ENCODE assay signal across 22 mouse cellular contexts in the genomic region with DNA sequence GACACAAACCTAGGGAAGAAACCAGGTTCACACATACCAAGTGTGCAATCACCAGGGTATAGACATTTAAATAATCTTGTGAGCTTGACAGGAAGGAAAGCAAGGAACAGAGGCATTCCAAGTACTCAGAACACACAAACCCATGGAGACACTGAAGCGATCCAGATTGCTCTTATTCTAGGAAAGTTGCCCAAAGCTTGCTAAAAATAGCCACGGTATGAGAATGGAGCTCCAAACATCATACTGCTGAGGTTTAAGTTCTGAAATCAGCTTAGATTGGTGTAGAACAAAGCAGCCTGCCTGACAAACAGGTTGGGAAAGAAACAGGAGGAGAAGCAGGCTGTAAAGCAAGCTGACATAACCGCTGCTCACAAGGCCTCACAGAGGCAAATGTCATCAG. TPM values are rescaled to one million over a fixed set of nuclear protein-coding genes. Genes with fewer than 3 reads are reported as not detected.
DNase-seq lines count a peak whose midpoint lies in the region; ATAC-seq lines count a peak whose summit lies in the region.
"Not testable (repeated sequence)": the region's sequence is repeated elsewhere in the genome, so short reads cannot be mapped to it uniquely, and the experiment has no call there.
"Had no signal": no experiment of that assay in that cellular context is flagged by ENCODE, and none has a peak within 500 bp of the region (broad histone marks: within the 10 kb centered on the region; RNA-seq: fewer than 3 reads in every experiment).

No protein-coding gene starts in this region.

- 76% methylated on average over 3 of the region's 3 CpGs for WGBS in forebrain, embryonic 16.5 days
- 47% methylated on average over 3 of the region's 3 CpGs for WGBS in heart, embryonic 12.5 days
- WGBS in intestine, embryonic 15.5 days = 50% methylated on average over 3 of the region's 3 CpGs
- 46% methylated on average over 3 of the region's 3 CpGs for WGBS in stomach, embryonic 15.5 days

- 0 out of 2 replicates have a peak, but pooled peaks have one; percentile 15 for ATAC-seq in forebrain, embryonic 16.5 days
- 0 out of 2 replicates have a peak, but pooled peaks have one; percentile 36 for ATAC-seq in heart, embryonic 12.5 days (ENCODE audit: insufficient number of reproducible peaks, low FRiP score)
- not testable (repeated sequence) for ATAC-seq in intestine, embryonic 15.5 days
- peak; percentile 31; the same call in 1 of the 2 replicates for ATAC-seq in stomach, embryonic 15.5 days (ENCODE audit: insufficient read depth, low FRiP score, low read depth)

- H3K4me3 ChIP-seq in forebrain, embryonic 16.5 days (replicated peaks; ENCODE audit: low read length); heart, embryonic 12.5 days; intestine, embryonic 15.5 days (replicated peaks); stomach, embryonic 15.5 days (replicated peaks): not testable (repeated sequence)

- H3K4me2 ChIP-seq in forebrain, embryonic 16.5 days (ENCODE audit: low read length); heart, embryonic 12.5 days; intestine, embryonic 15.5 days (replicated peaks); stomach, embryonic 15.5 days: not testable (repeated sequence)

- DNase-seq in layer of hippocampus, adult 8-10 months (ENCODE audit: low spot score in 2 of 2) = peak; percentile 34 to 51
- peak; percentile 3 to 51 for DNase-seq in left cerebral cortex, adult 8-10 months (ENCODE audit: low spot score in 2 of 2)
- DNase-seq in lung, postnatal 10 days = peak; percentile 7

- not testable (repeated sequence) for H3K27ac ChIP-seq in forebrain, embryonic 16.5 days (ENCODE audit: low read length)
- H3K27ac ChIP-seq in heart, embryonic 12.5 days (ENCODE audit: poor library complexity, severe bottlenecking) = 0 out of 2 replicates have a peak overlapping the region, but pooled peaks have one; percentile 38
- peak overlapping the region; percentile 48; the same call in 1 of the 2 replicates for H3K27ac ChIP-seq in intestine, embryonic 15.5 days
- peak overlapping the region; percentile 61 for H3K27ac ChIP-seq in stomach, embryonic 15.5 days

- H3K4me1 ChIP-seq in forebrain, embryonic 16.5 days (replicated peaks; ENCODE audit: control insufficient read depth, insufficient read depth, low read length); heart, embryonic 12.5 days (replicated peaks); intestine, embryonic 15.5 days (replicated peaks); stomach, embryonic 15.5 days: not testable (repeated sequence)

- not testable (repeated sequence) for H3K36me3 ChIP-seq in forebrain, embryonic 16.5 days (ENCODE audit: control insufficient read depth, insufficient read depth); heart, embryonic 12.5 days; intestine, embryonic 15.5 days; stomach, embryonic 15.5 days

- not testable (repeated sequence) for H3K9ac ChIP-seq in forebrain, embryonic 16.5 days (replicated peaks; ENCODE audit: low read depth, low read length); heart, embryonic 12.5 days; intestine, embryonic 15.5 days; stomach, embryonic 15.5 days

- H3K27me3 ChIP-seq in forebrain, embryonic 16.5 days (replicated peaks; ENCODE audit: control insufficient read depth, insufficient read depth, low read length); heart, embryonic 12.5 days (replicated peaks); intestine, embryonic 15.5 days (replicated peaks); stomach, embryonic 15.5 days (replicated peaks): not testable (repeated sequence)

- not testable (repeated sequence) for H3K9me3 ChIP-seq in forebrain, embryonic 16.5 days (ENCODE audit: control insufficient read depth, low read length); heart, embryonic 12.5 days (replicated peaks); intestine, embryonic 15.5 days; stomach, embryonic 15.5 days

RNA-seq across cellular contexts. Expression of a gene that starts 1.5 kb away (rescaled TPM):
- polyA plus RNA-seq in forebrain, embryonic 16.5 days (2015; fragmentation: Nextera tagmentation; extraction: Ambion mirVana) = not detected in 2 replicates
- polyA plus RNA-seq in heart, embryonic 12.5 days (2016; fragmentation: Nextera tagmentation; extraction: Ambion mirVana) = not detected in 2 replicates
- not detected in 2 replicates for polyA plus RNA-seq in intestine, embryonic 15.5 days (2015; fragmentation: Nextera tagmentation; extraction: Ambion mirVana)
- not detected for total RNA-seq in layer of hippocampus, adult 8-10 months (2022)
- total RNA-seq in left cerebral cortex, adult 8-10 months (2022) = not detected
- polyA plus RNA-seq in stomach, embryonic 15.5 days (2015; fragmentation: Nextera tagmentation; extraction: Ambion mirVana) = not detected in 2 replicates
- total RNA-seq: adrenal gland, postnatal 36 days; ES-E14; gastrocnemius, postnatal 25 days; left cerebral cortex, postnatal 10 days; megakaryocyte progenitor cell, adult 5-6 weeks had no signal
- polyA plus RNA-seq: embryonic facial prominence, embryonic 13.5 days; heart, embryonic 11.5 days; hindbrain, embryonic 13.5 days; intestine, embryonic 14.5 days; kidney, embryonic 15.5 days; liver, embryonic 11.5 days; lung, adult 2 months; midbrain, embryonic 13.5 days; neural tube, embryonic 14.5 days; thymus, postnatal 0 days had no signal

RNA-seq across cellular contexts. Expression of a gene that starts 9.0 kb away (rescaled TPM):
- not detected in 2 replicates for polyA plus RNA-seq in forebrain, embryonic 16.5 days (2015; fragmentation: Nextera tagmentation; extraction: Ambion mirVana)
- polyA plus RNA-seq in heart, embryonic 12.5 days (2016; fragmentation: Nextera tagmentation; extraction: Ambion mirVana) = not detected in 2 replicates
- polyA plus RNA-seq in intestine, embryonic 15.5 days (2015; fragmentation: Nextera tagmentation; extraction: Ambion mirVana) = not detected in 2 replicates
- total RNA-seq in layer of hippocampus, adult 8-10 months (2022) = not detected
- total RNA-seq in left cerebral cortex, adult 8-10 months (2022) = not detected
- polyA plus RNA-seq in stomach, embryonic 15.5 days (2015; fragmentation: Nextera tagmentation; extraction: Ambion mirVana) = not detected in 2 replicates
- total RNA-seq: adrenal gland, postnatal 36 days; ES-E14; gastrocnemius, postnatal 25 days; left cerebral cortex, postnatal 10 days; megakaryocyte progenitor cell, adult 5-6 weeks had no signal
- polyA plus RNA-seq: embryonic facial prominence, embryonic 13.5 days; heart, embryonic 11.5 days; hindbrain, embryonic 13.5 days; intestine, embryonic 14.5 days; kidney, embryonic 15.5 days; liver, embryonic 11.5 days; lung, adult 2 months; neural tube, embryonic 14.5 days; thymus, postnatal 0 days had no signal

RNA-seq across cellular contexts. Expression of a gene that starts 31.0 kb away (rescaled TPM):
- not detected in 2 replicates for polyA plus RNA-seq in forebrain, embryonic 16.5 days (2015; fragmentation: Nextera tagmentation; extraction: Ambion mirVana)
- not detected in 2 replicates for polyA plus RNA-seq in heart, embryonic 12.5 days (2016; fragmentation: Nextera tagmentation; extraction: Ambion mirVana)
- not detected in 2 replicates for polyA plus RNA-seq in intestine, embryonic 15.5 days (2015; fragmentation: Nextera tagmentation; extraction: Ambion mirVana)
- not detected for total RNA-seq in layer of hippocampus, adult 8-10 months (2022)
- not detected for total RNA-seq in left cerebral cortex, adult 8-10 months (2022)
- polyA plus RNA-seq in stomach, embryonic 15.5 days (2015; fragmentation: Nextera tagmentation; extraction: Ambion mirVana) = not detected in 2 replicates
- total RNA-seq: adrenal gland, postnatal 36 days; gastrocnemius, postnatal 25 days; left cerebral cortex, postnatal 10 days; megakaryocyte progenitor cell, adult 5-6 weeks had no signal
- polyA plus RNA-seq: embryonic facial prominence, embryonic 13.5 days; heart, embryonic 11.5 days; hindbrain, embryonic 13.5 days; intestine, embryonic 14.5 days; kidney, embryonic 15.5 days; liver, embryonic 11.5 days; lung, adult 2 months; midbrain, embryonic 13.5 days; neural tube, embryonic 14.5 days; thymus, postnatal 0 days had no signal

RNA-seq across cellular contexts. Expression of a gene that starts 56.7 kb away (rescaled TPM):
- not detected in 2 replicates for polyA plus RNA-seq in forebrain, embryonic 16.5 days (2015; fragmentation: Nextera tagmentation; extraction: Ambion mirVana)
- polyA plus RNA-seq in heart, embryonic 12.5 days (2016; fragmentation: Nextera tagmentation; extraction: Ambion mirVana) = not detected in 2 replicates
- polyA plus RNA-seq in intestine, embryonic 15.5 days (2015; fragmentation: Nextera tagmentation; extraction: Ambion mirVana) = not detected in 2 replicates
- total RNA-seq in layer of hippocampus, adult 8-10 months (2022) = not detected
- total RNA-seq in left cerebral cortex, adult 8-10 months (2022) = under 1 TPM in 1 of 4 experiments, not detected in 3; 0.07 TPM
- not detected in 2 replicates for polyA plus RNA-seq in stomach, embryonic 15.5 days (2015; fragmentation: Nextera tagmentation; extraction: Ambion mirVana)
- total RNA-seq: adrenal gland, postnatal 36 days; ES-E14; gastrocnemius, postnatal 25 days; left cerebral cortex, postnatal 10 days; megakaryocyte progenitor cell, adult 5-6 weeks had no signal
- polyA plus RNA-seq: embryonic facial prominence, embryonic 13.5 days; heart, embryonic 11.5 days; hindbrain, embryonic 13.5 days; intestine, embryonic 14.5 days; kidney, embryonic 15.5 days; liver, embryonic 11.5 days; lung, adult 2 months; midbrain, embryonic 13.5 days; neural tube, embryonic 14.5 days; thymus, postnatal 0 days had no signal
